Mouse (Mus musculus): ENCODE data around the gene Tex35. TPM values are rescaled to one million over a fixed set of nuclear protein-coding genes. Genes with fewer than 3 reads are reported as not detected.

Tex35 gene
- total RNA-seq, 2 experiments from 2014 or later = not detected

DNA sequence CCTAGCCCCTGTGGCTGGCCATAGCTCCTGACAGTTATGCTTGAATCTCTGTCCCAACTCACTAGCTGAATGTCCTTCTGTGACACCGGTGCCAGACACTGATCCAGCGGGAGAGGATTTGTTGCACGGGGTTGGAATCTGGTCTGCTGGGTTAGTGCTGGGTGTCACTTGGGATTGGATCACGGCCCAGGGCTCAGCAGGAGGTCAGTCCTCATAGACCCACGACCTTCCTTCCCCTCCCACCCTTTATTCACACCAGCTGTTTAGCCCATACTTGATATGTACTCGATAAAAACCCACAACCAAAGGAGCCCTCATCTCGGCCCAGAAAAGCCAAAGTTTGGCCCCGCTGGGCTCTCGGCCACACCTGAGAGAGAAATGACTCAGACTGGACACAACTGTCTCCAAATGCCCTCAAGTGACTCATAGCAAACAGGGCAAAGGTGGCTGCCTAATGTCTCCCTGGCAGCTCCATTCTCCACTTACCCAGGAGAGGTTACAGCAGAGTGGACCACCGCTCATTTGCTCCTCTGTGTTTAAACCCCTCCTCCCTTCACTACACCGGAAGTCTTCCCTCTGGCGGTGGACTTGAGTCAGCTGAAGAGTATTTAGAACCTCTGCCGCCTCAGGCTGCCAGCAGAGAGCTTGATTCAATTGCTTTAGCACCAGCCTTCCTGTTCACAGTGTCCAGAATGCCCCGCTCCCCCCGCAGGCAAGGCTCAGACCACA, 27.2 kb downstream of the Tex35 start:
- DNase-seq = no peak

DNA sequence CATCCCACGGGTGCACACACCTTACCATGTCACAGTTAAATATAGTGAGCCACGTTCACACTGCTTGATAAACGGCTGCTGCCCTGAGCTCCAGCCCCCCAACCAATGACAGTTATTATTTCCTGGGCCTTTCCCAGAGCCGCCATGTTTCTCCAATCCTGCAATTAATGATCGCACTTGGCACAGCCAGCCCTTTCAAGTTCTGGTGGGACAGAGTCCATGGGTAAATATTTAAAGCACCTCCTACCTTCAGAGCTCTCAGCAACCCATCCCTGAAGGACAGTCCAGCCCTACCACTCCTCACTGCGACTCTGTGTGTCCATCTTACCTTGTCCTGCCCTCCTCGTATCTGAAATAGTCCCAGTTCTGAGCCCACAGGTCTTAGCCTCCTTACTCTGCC, 28.4 kb downstream of the Tex35 start:
- no peak for DNase-seq

DNA sequence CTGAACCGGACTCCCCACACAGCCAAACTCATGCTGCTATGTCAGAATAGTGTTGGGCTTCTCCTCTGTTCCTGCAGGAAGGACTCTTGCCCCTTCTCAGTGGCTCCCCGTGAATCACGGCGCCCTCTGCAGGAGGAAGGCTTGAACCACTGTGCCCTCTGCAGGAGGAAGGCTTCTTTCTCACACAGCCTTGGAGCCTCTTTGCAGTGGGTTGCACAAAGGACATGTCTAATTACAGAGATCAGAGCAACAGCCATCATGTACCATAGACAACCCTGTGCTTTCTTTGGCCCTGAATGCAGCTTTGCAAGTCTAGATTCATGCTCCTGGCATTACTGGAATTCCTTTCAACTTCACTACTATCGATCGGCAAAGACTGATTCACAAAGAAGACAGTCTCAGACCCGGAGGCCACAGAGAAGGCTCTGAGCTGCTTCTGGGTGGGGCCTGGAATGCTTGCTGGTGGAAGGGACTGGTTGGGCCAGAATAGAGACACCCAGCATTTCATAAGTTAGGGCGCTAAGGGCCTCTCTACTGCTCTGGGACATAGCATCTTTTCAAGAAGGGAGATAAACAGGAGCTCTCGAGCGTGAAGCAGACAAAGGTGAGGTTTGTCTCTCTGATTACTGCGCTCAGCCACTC, 29.0 kb downstream of the Tex35 start:
- no peak for DNase-seq

DNA sequence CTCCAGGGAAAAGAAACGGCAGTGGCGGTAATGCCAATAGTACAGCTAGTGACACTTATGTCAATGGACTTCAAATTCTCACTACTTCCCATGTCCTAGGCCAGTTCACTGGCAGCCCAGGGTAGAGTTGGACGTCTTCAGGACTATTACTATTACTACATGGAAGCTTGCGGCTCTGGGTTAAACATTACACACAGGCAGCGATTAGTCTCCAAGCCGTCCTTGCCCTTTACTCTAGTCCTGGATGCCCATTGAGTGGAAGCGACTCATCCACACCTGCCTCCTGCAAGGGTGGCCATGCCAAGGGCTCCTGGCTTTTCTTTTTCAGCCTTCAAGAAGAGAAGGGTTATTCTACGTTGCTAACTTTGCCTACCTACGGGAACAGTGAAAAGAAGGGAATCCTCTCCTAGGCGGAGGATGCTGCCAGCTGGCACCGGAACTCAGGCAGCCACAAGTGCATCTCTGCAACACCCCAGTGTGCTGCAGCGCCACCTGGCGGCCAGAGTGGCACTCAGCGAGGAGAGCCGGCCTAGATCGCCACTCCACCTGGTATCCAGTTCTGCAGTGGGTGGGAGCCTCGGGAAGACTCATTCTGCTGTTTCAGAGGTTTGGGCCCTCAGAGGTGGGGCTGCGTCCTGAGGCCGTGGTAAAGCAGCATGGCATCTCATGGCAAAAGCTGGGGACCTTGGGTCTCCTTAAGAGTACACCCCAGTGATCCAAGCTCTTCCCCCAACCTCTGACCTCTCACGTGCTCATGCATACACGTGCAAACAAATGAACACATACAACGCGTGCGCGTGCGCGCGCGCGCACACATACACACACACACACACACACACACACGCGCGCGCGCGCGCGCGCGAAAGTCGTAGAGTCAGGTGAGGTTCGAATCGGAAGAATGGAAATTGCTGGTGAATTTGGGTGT, 31.4 kb downstream of the Tex35 start:
- peak; percentile 76 for DNase-seq

DNA sequence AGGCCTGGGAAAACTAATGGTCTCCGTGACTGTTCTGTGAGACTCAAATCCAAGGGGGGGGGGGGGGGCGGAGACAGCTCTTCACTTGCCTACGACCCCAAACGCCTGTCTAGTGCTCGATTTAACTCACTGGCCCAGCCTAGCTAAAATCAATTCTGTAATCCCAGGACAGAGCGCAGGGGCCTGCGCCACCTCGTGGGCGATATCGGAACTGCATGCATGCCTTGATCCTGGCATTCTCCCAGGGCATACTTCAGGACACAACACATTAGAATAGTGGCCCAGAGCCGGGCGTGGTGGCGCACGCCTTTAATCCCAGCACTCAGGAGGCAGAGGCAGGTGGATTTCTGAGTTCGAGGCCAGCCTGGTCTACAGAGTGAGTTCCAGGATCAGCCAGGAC, 32.2 kb downstream of the Tex35 start:
- DNase-seq = peak; percentile 50

DNA sequence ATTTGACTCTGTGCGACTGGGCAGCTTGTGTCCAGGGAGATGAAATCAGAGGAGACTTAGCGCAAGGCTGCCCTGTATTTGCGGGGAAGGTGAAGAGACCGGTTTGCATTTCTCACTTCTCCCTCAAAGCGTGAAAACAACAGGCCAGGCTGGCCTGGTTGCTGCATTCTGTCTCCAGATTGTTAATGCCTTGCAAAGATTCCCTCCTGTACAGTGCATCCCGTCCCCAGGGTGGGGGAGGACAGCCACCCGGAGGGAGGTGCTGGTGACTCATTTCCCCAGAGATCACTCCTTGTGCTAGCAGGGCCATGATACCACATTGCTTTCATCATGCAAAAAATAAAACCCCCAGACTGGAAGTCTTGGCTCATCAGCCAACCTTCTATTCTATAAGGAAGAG, 33.5 kb downstream of the Tex35 start:
- no peak for DNase-seq

DNA sequence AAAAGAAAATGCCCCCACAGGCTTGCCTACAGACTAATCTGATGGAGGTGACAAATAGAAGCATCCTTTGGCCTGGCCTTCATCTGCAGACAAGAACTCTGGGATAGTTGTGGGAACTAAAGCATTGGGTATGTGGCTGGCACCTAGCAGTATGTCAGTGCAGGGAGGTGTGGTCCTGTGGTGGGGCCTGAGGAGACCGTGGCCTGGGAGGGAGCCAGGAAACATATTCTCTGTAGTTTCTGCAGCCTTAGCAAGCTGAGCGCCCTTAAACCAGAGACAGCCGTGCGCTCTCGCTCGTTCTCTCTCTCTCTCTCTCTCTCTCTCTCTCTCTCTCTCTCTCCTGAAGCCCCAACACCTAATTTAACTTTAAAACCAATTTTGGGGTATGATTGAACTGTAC, 34.1 kb downstream of the Tex35 start:
- DNase-seq = no peak

DNA sequence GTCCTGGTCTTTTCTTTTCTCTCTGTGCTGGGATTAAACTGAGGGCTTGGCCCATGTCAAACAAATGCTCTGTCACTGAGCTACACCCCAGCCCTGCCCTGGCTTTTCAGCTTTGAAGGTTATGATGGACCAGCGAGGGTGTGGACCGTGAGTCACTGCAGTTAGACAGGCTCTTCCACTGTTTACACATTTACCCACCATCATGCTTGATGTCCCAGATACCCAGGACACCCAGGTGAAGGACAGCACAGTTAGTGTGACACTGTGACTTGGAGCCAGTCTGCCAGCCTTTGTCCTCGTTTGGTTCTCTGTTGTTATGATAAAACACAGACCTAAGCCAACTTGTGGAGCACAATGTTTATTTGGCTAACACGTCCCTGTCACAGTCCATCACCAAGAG, 34.9 kb downstream of the Tex35 start:
- no peak for DNase-seq

DNA sequence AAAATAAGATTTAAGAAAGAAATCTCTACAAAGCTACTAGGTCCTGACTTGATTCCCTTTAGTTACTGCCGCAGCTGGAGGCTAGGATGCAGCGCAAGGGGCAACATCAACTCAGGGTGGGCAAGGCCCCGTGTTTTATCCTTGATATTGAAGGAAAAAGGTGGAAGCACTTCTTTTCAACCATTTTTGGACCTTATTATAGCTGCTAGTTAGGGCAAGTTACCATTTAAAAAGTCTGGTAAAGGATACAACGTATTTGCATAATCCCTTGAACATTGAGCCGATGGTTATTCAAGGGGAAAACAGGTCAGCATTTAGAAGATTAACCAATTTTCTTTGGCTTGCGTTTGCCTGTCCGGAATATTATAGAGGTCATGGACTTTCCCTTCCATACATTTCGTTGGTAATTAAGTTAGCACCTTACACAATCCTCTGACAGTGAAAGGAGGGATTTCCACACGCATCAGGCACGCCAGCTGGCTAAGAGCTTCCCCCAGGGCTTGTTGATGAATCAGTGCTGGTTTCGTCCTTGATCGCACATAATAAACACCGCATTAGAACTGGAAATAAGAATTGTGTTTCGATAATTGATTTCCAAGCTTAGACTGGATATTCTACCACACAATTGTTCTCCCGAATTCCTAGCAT, 39.2 kb downstream of the Tex35 start:
- DNase-seq = no peak

DNA sequence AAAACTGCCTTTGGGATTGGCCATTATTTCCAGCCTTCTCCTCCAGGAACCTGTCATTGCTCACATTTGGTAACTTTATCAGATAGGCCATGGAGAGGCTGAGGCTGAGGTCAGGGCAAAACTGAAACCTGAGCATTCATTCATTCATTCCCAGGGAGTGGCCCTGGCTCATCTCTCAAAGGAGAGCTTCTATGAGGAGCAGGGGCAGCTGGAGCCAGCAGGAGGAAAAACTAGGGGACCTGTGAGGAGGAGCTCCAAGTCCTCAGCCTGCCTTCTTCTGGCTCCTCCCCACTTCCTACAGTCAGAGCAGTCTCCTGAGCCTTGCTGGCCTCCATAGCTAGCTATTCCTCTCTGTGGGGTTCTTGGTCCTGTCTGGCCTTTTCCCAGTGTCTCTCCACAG, 40.2 kb downstream of the Tex35 start:
- DNase-seq = no peak

DNA sequence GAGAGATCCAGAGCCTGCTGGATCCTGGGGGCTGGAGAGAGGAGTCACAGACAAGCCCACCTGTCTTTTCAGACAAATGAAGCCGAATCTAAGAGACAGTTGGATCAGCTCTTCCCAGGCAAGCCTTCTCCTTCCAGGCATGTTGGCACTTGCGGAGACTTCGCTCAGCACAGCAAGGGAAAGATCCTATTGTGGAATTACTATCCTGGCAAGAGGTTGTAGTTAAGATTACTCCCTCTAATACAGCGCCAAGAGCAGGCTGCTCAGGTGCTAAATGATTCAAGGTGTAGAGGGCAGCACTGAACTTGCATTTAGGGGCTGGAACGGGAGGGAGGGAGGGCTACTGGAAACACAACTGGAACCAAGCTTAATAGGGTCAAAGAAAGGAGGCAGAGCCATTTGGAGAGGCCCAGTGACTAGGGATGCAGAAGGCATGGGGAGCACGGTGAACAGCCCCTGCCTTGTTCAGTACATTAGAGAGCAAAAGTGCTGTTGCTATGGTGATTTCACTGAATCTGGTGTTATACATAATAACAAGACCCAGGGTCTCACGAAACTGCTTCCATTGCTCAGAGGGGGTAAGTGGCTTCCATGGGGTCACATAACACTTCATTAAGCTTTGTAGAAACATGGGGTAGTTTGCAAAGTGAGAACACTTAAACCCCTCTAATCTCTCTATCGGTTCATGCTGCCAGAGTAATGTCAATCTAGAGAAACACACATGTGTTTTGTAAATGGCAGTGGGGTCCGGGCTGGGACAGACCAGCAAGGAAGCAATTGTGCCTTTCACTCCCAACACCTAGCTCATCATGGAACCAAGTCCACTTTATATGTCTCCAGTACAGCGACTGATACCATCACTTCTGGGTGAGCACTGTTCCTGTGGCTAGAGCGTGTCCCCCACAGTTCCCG, 42.4 kb downstream of the Tex35 start:
- no peak for DNase-seq

DNA sequence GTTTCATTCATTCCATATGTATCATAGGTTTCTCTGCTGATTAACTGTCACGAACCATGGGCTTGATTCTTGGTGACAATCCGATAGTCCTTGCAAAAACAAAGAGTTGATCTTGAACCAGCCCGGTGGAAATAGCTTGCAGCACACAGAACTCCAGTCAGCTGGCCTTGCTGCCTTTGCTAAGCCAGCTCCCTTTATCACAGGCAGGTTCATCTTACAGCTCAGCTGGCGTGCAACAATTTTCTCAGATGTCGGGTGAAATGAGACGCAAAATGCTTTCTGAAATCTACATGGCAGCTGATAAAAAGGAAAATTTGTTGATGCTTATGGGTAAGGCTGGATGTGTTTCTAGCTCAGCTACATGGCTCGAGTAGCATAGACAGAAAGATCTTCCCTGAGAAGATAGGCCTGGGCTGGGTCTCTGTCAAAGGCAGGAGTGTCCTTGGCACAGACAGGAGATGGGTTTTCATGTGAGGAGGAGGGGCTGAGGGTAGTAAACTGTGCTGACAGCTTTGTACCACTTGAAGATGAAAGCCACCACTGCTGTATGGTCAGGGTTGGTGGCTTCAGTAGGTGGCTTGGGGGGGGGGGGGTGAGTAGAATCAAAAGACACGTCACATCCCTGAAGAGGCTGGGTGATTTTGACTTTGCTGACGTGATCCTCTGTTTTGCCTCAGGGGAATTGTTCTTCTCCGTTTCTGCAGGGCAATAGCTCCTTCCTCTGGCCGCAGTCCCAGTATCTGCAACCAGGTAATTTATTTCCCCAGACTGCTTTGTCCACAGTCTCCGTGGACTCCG, 45.0 kb downstream of the Tex35 start:
- DNase-seq = no peak

DNA sequence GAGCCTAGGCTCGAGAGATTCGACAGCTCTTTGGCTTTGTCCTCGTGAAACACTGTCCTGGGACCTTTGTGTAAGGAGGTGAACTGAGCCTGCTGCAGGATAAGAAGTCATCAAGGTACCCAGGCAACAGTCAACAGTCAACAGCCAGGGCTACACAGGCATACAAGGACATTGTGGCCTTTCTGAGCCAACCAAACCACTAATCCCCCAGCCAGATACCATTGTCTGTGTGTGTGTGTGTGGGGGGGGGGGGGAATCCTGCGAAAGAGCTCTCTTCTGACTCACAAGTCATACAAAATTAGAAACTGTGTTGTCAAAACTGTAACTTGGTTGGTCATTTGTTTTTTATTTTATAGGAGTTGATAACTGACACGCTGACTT, 46.0 kb downstream of the Tex35 start:
- no peak for DNase-seq

DNA sequence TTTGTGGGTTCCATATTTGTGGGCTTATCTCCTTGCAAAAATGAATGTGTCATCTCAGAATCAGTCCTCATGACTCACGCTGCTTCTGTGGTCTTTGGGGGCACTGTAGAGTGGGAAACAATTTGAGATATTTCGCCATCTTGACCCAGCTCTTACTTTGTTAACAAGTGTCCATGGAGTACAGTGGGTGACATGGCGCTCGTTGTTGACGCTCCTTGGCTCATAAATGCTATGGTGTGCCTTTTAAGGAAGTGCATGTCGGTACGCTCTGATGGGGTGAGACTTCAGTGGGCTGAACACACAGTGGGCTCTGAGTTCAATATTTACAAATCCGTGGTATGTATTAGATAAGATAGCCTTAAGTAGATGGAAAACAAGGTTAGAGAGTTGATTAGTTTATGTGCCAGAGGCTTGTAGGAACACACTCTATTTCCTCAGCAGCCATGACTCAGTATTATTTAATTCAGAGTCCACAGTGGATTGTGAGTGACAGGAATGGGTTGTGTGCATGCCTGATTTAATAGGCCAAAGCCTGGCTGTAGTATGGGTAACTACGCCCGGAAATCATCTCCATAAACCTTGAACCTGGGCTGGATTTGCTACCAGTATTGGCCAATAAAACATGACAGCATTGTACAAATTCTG, 46.6 kb downstream of the Tex35 start:
- DNase-seq = no peak

DNA sequence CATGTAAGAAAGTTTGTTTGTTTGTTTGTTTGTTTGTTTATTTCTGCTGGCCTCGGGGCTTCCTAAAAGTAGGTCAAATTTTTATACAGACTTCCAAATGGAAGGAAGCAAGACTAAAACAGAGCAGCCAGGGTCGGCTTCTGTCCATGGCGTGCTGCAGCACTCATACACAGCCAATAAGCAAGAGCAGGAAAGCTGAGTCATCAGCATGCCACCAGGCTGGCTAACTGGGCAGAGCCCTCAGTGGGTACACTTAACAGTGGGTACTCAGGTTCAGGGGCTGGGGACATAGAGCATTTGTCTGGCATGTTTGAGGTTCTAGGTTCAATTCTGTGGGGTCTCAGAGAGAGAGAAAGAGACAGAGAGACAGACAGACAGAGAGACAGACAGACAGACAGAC, 47.3 kb downstream of the Tex35 start:
- no peak for DNase-seq

DNA sequence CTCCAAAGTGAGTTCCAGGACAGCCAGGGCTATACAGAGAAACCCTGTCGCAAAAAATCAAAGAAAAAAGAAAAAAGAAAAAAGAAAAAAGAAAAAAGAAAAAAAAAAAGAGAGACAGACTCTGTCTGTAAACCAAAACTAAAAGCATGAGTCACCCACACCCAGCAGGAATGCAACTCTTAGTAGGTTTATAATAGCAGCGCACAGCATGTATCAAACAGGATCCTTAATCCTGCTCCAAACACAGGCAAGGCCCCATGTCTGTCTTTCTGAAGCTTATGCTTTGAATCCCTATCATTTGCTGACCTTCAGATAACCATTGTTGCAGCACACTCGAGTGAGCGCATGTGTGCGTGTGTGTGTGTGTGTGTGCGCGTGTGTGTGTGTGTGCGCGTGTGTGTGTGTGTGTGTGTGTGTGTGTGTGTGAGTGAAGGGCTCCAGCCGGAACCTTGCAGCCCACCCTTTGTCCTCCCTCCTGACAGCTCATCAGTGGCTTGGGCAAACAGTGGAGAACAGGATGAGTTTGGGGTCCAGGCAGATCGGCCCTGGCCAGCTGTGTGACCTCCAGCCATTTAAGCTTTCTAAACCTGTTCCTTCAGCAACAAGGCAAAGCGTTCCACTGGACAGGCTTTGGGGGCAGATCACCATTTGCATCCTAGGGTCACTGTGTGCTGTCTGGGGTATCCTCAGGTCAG, 47.9 kb downstream of the Tex35 start:
- no peak for DNase-seq

DNA sequence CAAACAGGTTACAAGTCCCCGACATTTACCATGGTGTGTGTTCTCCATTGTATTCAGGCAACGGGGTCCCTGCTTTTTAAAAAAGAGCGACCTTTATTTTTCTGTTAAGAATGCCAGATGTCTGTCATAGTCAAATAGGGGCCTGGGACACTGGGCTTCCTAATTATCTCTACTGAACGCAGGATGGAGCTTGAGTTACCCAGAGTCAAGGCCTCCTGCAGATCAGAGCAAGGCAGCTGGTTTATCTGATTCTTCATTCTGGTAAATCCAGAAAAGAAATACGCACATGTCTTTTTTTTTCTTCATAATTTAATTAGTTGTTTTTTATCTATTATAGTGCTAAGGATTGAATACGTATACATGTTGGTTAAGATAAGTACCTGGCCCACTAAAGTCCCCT, 52.6 kb downstream of the Tex35 start:
- no peak for DNase-seq

DNA sequence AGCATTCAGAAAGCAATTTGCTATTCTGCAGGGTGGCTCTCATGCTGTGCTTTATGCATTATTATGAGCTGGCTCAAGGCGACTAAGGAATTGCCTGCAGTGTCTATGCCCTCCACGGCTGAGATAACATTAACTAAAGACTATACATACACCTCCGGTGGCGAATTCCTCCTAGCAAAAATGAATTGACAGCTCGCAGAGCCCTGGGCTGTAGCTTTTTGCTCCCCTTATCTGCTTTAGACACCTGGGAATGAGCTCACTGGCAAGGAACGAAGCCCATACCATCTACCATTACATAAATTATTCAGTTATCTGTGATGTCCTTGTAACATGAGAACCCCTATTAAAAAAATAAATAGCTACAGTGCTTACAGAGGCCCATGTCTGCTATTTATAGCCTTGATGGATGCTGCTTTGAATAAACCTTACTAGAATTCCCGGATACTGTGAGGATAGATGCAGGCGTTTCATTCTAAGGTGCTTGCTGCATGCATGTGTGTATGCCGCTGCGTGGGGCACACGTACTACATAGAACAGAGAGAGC, 53.1 kb downstream of the Tex35 start:
- no peak for DNase-seq

DNA sequence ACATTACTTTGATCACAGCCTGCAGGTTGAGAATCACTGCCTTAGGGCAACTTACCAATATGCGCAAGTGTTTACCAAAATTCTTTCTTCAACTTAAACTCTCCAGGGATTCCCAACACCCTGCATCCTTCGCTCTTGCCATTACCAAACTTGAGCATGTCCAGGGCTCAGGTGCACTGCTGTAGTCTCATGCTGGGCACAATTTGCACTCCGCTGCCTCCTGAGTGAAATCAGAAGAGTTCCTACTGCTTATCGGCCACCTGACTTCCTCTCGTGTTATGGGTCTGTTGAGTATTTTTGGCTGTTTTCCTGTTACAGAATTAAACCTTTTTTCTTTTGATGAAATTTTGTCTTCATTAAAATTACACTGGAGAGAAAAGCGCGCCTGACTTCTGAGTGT, 53.8 kb downstream of the Tex35 start:
- no peak for DNase-seq

Data from gastrocnemius, postnatal 25 days (tissue).